Mouse (Mus musculus) forebrain, embryonic 16.5 days (tissue): ENCODE data around the gene Prkca. TPM values are rescaled to one million over a fixed set of nuclear protein-coding genes. Genes with fewer than 3 reads are reported as not detected.

Source experiments
- ATAC-seq: fragments of 200-750 bp; cut with Nextera tagmentation; 2 replicates; pipeline ENCODE4 v1.8.0; 2017; ENCODE audit warnings: mild to moderate bottlenecking, moderate library complexity
- H3K27ac ChIP-seq: fragments of 300-500 bp; sonication (generic); 2 replicates; pipeline ENCODE4 v1.5.1; 2014; ENCODE audit warnings: low read length, control low read depth
- H3K27me3 ChIP-seq: fragments of 300-500 bp; sonication (generic); replicated peaks from 2 replicates; pipeline ENCODE4 v1.6.1; 2014; ENCODE audit warnings: low read length; ENCODE audit not compliant: control insufficient read depth, insufficient read depth
- H3K36me3 ChIP-seq: fragments of 300-500 bp; sonication (generic); 2 replicates; pipeline ENCODE4 v1.6.1; 2014; ENCODE audit not compliant: control insufficient read depth, insufficient read depth
- H3K4me1 ChIP-seq: fragments of 300-500 bp; sonication (generic); replicated peaks from 2 replicates; pipeline ENCODE4 v1.6.1; 2014; ENCODE audit warnings: low read length; ENCODE audit not compliant: control insufficient read depth, insufficient read depth
- H3K4me2 ChIP-seq: fragments of 300-500 bp; sonication (generic); 2 replicates; pipeline ENCODE4 v1.6.1; 2014; ENCODE audit warnings: mild to moderate bottlenecking, low read length, control low read depth
- H3K4me3 ChIP-seq: fragments of 300-500 bp; sonication (generic); replicated peaks from 2 replicates; pipeline ENCODE4 v1.5.1; 2014; ENCODE audit warnings: mild to moderate bottlenecking, low read length, control low read depth
- H3K9ac ChIP-seq: fragments of 300-500 bp; sonication (generic); replicated peaks from 2 replicates; pipeline ENCODE4 v1.6.1; 2014; ENCODE audit warnings: low read depth, low read length, control low read depth
- H3K9me3 ChIP-seq: fragments of 300-500 bp; sonication (generic); 2 replicates; pipeline ENCODE4 v1.6.1; 2016; ENCODE audit warnings: low read length; ENCODE audit not compliant: control insufficient read depth
- WGBS: fragments of 180-500 bp; shearing (Covaris S2); extraction: QIAGEN DNeasy Blood & Tissue Kit; methylation state at CpG from one replicate; pipeline ENCODE4 v1.1.7; 2014; 5-methylcytosine and 5-hydroxymethylcytosine counted together
- polyA plus RNA-seq: library from polyadenylated mRNA; unstranded; fragments of >200 nt; fragmentation: Nextera tagmentation; extraction: Ambion mirVana; gene quantifications from 2 replicates; pipeline ENCODE4 v1.2.1, GENCODE M21; 2015

Prkca gene
- polyA plus RNA-seq, 1 experiment from 2014 or later = 7.5 TPM

GRCm38 (mm10) chr11:108079946-108080650, 263.6 kb downstream of the Prkca start:
- Histone ChIP-seq H3K27me3 (no peaks in the 10 kb centered on the region), H3K4me1 (no peaks in the 10 kb centered on the region), H3K9ac (no peak overlapping the region), H3K4me2 (no peak overlapping the region), H3K27ac (0 out of 2 replicates have a peak overlapping the region, but pooled peaks have one; percentile 8), H3K36me3 (no peaks in the 10 kb centered on the region), H3K4me3 (no peak overlapping the region), H3K9me3 (no peaks in the 10 kb centered on the region)
- WGBS = 50% methylated on average over 5 of the region's 5 CpGs
- ATAC-seq = peak; percentile 47

- Histone ChIP-seq H3K4me1 (no peaks in the 10 kb centered on the region), H3K9ac (no peak overlapping the region), H3K27me3 (no peaks in the 10 kb centered on the region), H3K4me2 (no peak overlapping the region), H3K36me3 (no peaks in the 10 kb centered on the region), H3K9me3 (no peaks in the 10 kb centered on the region), H3K27ac (no peak overlapping the region), H3K4me3 (no peak overlapping the region)
- no peak for ATAC-seq
- WGBS = 93% methylated on average over 5 of the region's 5 CpGs
Measured at GRCm38 (mm10) chr11:108079454-108079853, 264.3 kb downstream of the Prkca start.

GRCm38 (mm10) chr11:108077514-108077913, 266.2 kb downstream of the Prkca start:
- H3K4me1 ChIP-seq = no peaks in the 10 kb centered on the region
- no peaks in the 10 kb centered on the region for H3K27me3 ChIP-seq
- no peak overlapping the region for H3K27ac ChIP-seq
- WGBS = 79% methylated on average over 3 of the region's 3 CpGs
- H3K4me2 ChIP-seq = no peak overlapping the region
- no peak for ATAC-seq
- no peaks in the 10 kb centered on the region for H3K9me3 ChIP-seq
- H3K4me3 ChIP-seq = no peak overlapping the region
- H3K9ac ChIP-seq = no peak overlapping the region
- H3K36me3 ChIP-seq = no peaks in the 10 kb centered on the region

- Histone ChIP-seq H3K27ac (no peak overlapping the region), H3K4me1 (no peaks in the 10 kb centered on the region), H3K9me3 (no peaks in the 10 kb centered on the region), H3K9ac (no peak overlapping the region), H3K4me2 (no peak overlapping the region), H3K4me3 (no peak overlapping the region), H3K27me3 (no peaks in the 10 kb centered on the region), H3K36me3 (no peaks in the 10 kb centered on the region)
- WGBS = 65% methylated on average over 6 of the region's 6 CpGs
- no peak for ATAC-seq
Measured at GRCm38 (mm10) chr11:108072606-108073243, 271.0 kb downstream of the Prkca start.

- Histone ChIP-seq H3K36me3 (no peaks in the 10 kb centered on the region), H3K27ac (no peak overlapping the region), H3K4me1 (no peaks in the 10 kb centered on the region), H3K4me2 (no peak overlapping the region), H3K9ac (no peak overlapping the region), H3K4me3 (no peak overlapping the region), H3K27me3 (no peaks in the 10 kb centered on the region), H3K9me3 (no peaks in the 10 kb centered on the region)
- WGBS = 49% methylated on average over 6 of the region's 6 CpGs
- ATAC-seq = no peak
Measured at GRCm38 (mm10) chr11:108071230-108071629, 272.5 kb downstream of the Prkca start.

- ATAC-seq = no peak
- Histone ChIP-seq H3K9me3 (no peaks in the 10 kb centered on the region), H3K9ac (no peak overlapping the region), H3K4me2 (no peak overlapping the region), H3K36me3 (no peaks in the 10 kb centered on the region), H3K27ac (no peak overlapping the region), H3K4me1 (no peaks in the 10 kb centered on the region), H3K4me3 (no peak overlapping the region), H3K27me3 (no peaks in the 10 kb centered on the region)
- WGBS = 55% methylated on average over 6 of the region's 6 CpGs
Measured at GRCm38 (mm10) chr11:108070038-108070437, 273.7 kb downstream of the Prkca start.

GRCm38 (mm10) chr11:108068430-108068829, 275.3 kb downstream of the Prkca start:
- 85% methylated on average over 5 of the region's 5 CpGs for WGBS
- no peak overlapping the region for H3K4me2 ChIP-seq
- H3K4me1 ChIP-seq = no peaks in the 10 kb centered on the region
- H3K27ac ChIP-seq = no peak overlapping the region
- H3K36me3 ChIP-seq = no peaks in the 10 kb centered on the region
- no peaks in the 10 kb centered on the region for H3K9me3 ChIP-seq
- no peaks in the 10 kb centered on the region for H3K27me3 ChIP-seq
- H3K9ac ChIP-seq = no peak overlapping the region
- no peak for ATAC-seq
- no peak overlapping the region for H3K4me3 ChIP-seq

GRCm38 (mm10) chr11:108067161-108067560, 276.6 kb downstream of the Prkca start:
- Histone ChIP-seq H3K4me2 (no peak overlapping the region), H3K4me1 (no peaks in the 10 kb centered on the region), H3K27me3 (no peaks in the 10 kb centered on the region), H3K9ac (no peak overlapping the region), H3K4me3 (no peak overlapping the region), H3K36me3 (no peaks in the 10 kb centered on the region), H3K9me3 (no peaks in the 10 kb centered on the region), H3K27ac (no peak overlapping the region)
- no peak for ATAC-seq
- WGBS = 93% methylated on average over 7 of the region's 7 CpGs

GRCm38 (mm10) chr11:108064401-108064800, 279.3 kb downstream of the Prkca start:
- H3K4me3 ChIP-seq = no peak overlapping the region
- no peak overlapping the region for H3K27ac ChIP-seq
- 83% methylated on average over 3 of the region's 3 CpGs for WGBS
- H3K36me3 ChIP-seq = no peaks in the 10 kb centered on the region
- no peak for ATAC-seq
- no peaks in the 10 kb centered on the region for H3K27me3 ChIP-seq
- H3K9me3 ChIP-seq = no peaks in the 10 kb centered on the region
- H3K4me2 ChIP-seq = no peak overlapping the region
- H3K4me1 ChIP-seq = no peaks in the 10 kb centered on the region
- no peak overlapping the region for H3K9ac ChIP-seq
